Mouse (Mus musculus): Measurements from ENCODE around the gene Coa6. TPM values are rescaled to one million over a fixed set of nuclear protein-coding genes. Genes with fewer than 3 reads are reported as not detected.

Gene Coa6
- polyA plus RNA-seq, 1 experiment: 12.3 TPM

GRCm38 (mm10) chr8:126438937-126439336 is 16.6 kb downstream of the Coa6 start:
- no peak overlapping the region for H3K4me3 ChIP-seq (ENCODE audit: low read depth, low read length)
- no peaks in the 10 kb centered on the region for H3K27me3 ChIP-seq (ENCODE audit: control insufficient read depth, insufficient read depth, low read length, poor library complexity, severe bottlenecking)
- H3K36me3 ChIP-seq (ENCODE audit: control insufficient read depth, insufficient read depth, low read length, poor library complexity, severe bottlenecking): peaks cover 27% of the 10 kb centered on the region

GRCm38 (mm10) chr8:126451158-126451557 is 28.8 kb downstream of the Coa6 start:
- TF ChIP-seq CTCF (IDR thresholded peaks at IDR 0.05; ENCODE audit: low read depth, low read length): no peak
- no peak for TF ChIP-seq EP300 (IDR thresholded peaks at IDR 0.05; ENCODE audit: insufficient read depth, low read depth, low read length)
- TF ChIP-seq POLR2A (IDR thresholded peaks at IDR 0.05; ENCODE audit: insufficient read depth, low read length): no peak
- Histone ChIP-seq H3K9me3 (replicated peaks; ENCODE audit: control insufficient read depth, insufficient read depth, low read length, poor library complexity, severe bottlenecking) (no peaks in the 10 kb centered on the region), H3K36me3 (ENCODE audit: control insufficient read depth, insufficient read depth, low read length, poor library complexity, severe bottlenecking) (peaks cover 54% of the 10 kb centered on the region), H3K27me3 (ENCODE audit: control insufficient read depth, insufficient read depth, low read length, poor library complexity, severe bottlenecking) (no peaks in the 10 kb centered on the region), H3K4me3 (ENCODE audit: low read depth, low read length) (no peak overlapping the region), H3K27ac (ENCODE audit: insufficient read depth, low read length) (no peak overlapping the region), H3K4me1 (ENCODE audit: control insufficient read depth, insufficient read depth, low read length) (no peaks in the 10 kb centered on the region), H3K9ac (ENCODE audit: low read depth, poor library complexity, severe bottlenecking) (no peak overlapping the region)

More at GRCm38 (mm10) chr8:126438937-126439336, 16.6 kb downstream of the Coa6 start:
- Histone ChIP-seq H3K4me1 (ENCODE audit: control insufficient read depth, insufficient read depth, low read length) (no peaks in the 10 kb centered on the region), H3K27ac (ENCODE audit: insufficient read depth, low read length) (no peak overlapping the region), H3K9me3 (replicated peaks; ENCODE audit: control insufficient read depth, insufficient read depth, low read length, poor library complexity, severe bottlenecking) (no peaks in the 10 kb centered on the region), H3K9ac (ENCODE audit: low read depth, poor library complexity, severe bottlenecking) (no peak overlapping the region)
- no peak for TF ChIP-seq POLR2A (IDR thresholded peaks at IDR 0.05; ENCODE audit: insufficient read depth, low read length)
- TF ChIP-seq CTCF (IDR thresholded peaks at IDR 0.05; ENCODE audit: low read depth, low read length): peak; percentile 29

GRCm38 (mm10) chr8:126455383-126455782 is 33.1 kb downstream of the Coa6 start:
- no peaks in the 10 kb centered on the region for H3K4me1 ChIP-seq (ENCODE audit: control insufficient read depth, insufficient read depth, low read length)
- H3K4me3 ChIP-seq (ENCODE audit: low read depth, low read length): no peak overlapping the region
- no peaks in the 10 kb centered on the region for H3K27me3 ChIP-seq (ENCODE audit: control insufficient read depth, insufficient read depth, low read length, poor library complexity, severe bottlenecking)
- no peak for TF ChIP-seq EP300 (IDR thresholded peaks at IDR 0.05; ENCODE audit: insufficient read depth, low read depth, low read length)
- no peak for TF ChIP-seq POLR2A (IDR thresholded peaks at IDR 0.05; ENCODE audit: insufficient read depth, low read length)
- TF ChIP-seq CTCF (IDR thresholded peaks at IDR 0.05; ENCODE audit: low read depth, low read length): no peak
- no peak overlapping the region for H3K9ac ChIP-seq (ENCODE audit: low read depth, poor library complexity, severe bottlenecking)
- H3K9me3 ChIP-seq (replicated peaks; ENCODE audit: control insufficient read depth, insufficient read depth, low read length, poor library complexity, severe bottlenecking): no peaks in the 10 kb centered on the region
- peaks cover 41% of the 10 kb centered on the region for H3K36me3 ChIP-seq (ENCODE audit: control insufficient read depth, insufficient read depth, low read length, poor library complexity, severe bottlenecking)
- no peak overlapping the region for H3K27ac ChIP-seq (ENCODE audit: insufficient read depth, low read length)

- peaks cover 32% of the 10 kb centered on the region for H3K36me3 ChIP-seq (ENCODE audit: control insufficient read depth, insufficient read depth, low read length, poor library complexity, severe bottlenecking)
- TF ChIP-seq CTCF (IDR thresholded peaks at IDR 0.05; ENCODE audit: low read depth, low read length) (peak; percentile 78), POLR2A (IDR thresholded peaks at IDR 0.05; ENCODE audit: insufficient read depth, low read length) (no peak)
- H3K27me3 ChIP-seq (ENCODE audit: control insufficient read depth, insufficient read depth, low read length, poor library complexity, severe bottlenecking): no peaks in the 10 kb centered on the region
Observed at GRCm38 (mm10) chr8:126460274-126460673, 38.0 kb downstream of the Coa6 start.

GRCm38 (mm10) chr8:126461735-126462134 is 39.4 kb downstream of the Coa6 start:
- no peak overlapping the region for H3K27ac ChIP-seq (ENCODE audit: insufficient read depth, low read length)
- H3K9ac ChIP-seq (ENCODE audit: low read depth, poor library complexity, severe bottlenecking): no peak overlapping the region
- no peaks in the 10 kb centered on the region for H3K27me3 ChIP-seq (ENCODE audit: control insufficient read depth, insufficient read depth, low read length, poor library complexity, severe bottlenecking)
- no peak overlapping the region for H3K4me3 ChIP-seq (ENCODE audit: low read depth, low read length)
- TF ChIP-seq CTCF (IDR thresholded peaks at IDR 0.05; ENCODE audit: low read depth, low read length): no peak
- no peak for TF ChIP-seq EP300 (IDR thresholded peaks at IDR 0.05; ENCODE audit: insufficient read depth, low read depth, low read length)
- TF ChIP-seq POLR2A (IDR thresholded peaks at IDR 0.05; ENCODE audit: insufficient read depth, low read length): no peak
- H3K9me3 ChIP-seq (replicated peaks; ENCODE audit: control insufficient read depth, insufficient read depth, low read length, poor library complexity, severe bottlenecking): no peaks in the 10 kb centered on the region
- H3K36me3 ChIP-seq (ENCODE audit: control insufficient read depth, insufficient read depth, low read length, poor library complexity, severe bottlenecking): peaks cover 32% of the 10 kb centered on the region
- no peaks in the 10 kb centered on the region for H3K4me1 ChIP-seq (ENCODE audit: control insufficient read depth, insufficient read depth, low read length)

More at GRCm38 (mm10) chr8:126460274-126460673, 38.0 kb downstream of the Coa6 start:
- Histone ChIP-seq H3K9ac (ENCODE audit: low read depth, poor library complexity, severe bottlenecking) (no peak overlapping the region), H3K27ac (ENCODE audit: insufficient read depth, low read length) (no peak overlapping the region), H3K4me1 (ENCODE audit: control insufficient read depth, insufficient read depth, low read length) (no peaks in the 10 kb centered on the region), H3K9me3 (replicated peaks; ENCODE audit: control insufficient read depth, insufficient read depth, low read length, poor library complexity, severe bottlenecking) (no peaks in the 10 kb centered on the region), H3K4me3 (ENCODE audit: low read depth, low read length) (no peak overlapping the region)

GRCm38 (mm10) chr8:126464071-126464470 is 41.8 kb downstream of the Coa6 start:
- TF ChIP-seq POLR2A (IDR thresholded peaks at IDR 0.05; ENCODE audit: insufficient read depth, low read length): no peak
- no peak for TF ChIP-seq EP300 (IDR thresholded peaks at IDR 0.05; ENCODE audit: insufficient read depth, low read depth, low read length)
- TF ChIP-seq CTCF (IDR thresholded peaks at IDR 0.05; ENCODE audit: low read depth, low read length): no peak
- Histone ChIP-seq H3K27ac (ENCODE audit: insufficient read depth, low read length) (no peak overlapping the region), H3K9ac (ENCODE audit: low read depth, poor library complexity, severe bottlenecking) (no peak overlapping the region), H3K27me3 (ENCODE audit: control insufficient read depth, insufficient read depth, low read length, poor library complexity, severe bottlenecking) (no peaks in the 10 kb centered on the region), H3K9me3 (replicated peaks; ENCODE audit: control insufficient read depth, insufficient read depth, low read length, poor library complexity, severe bottlenecking) (no peaks in the 10 kb centered on the region), H3K4me3 (ENCODE audit: low read depth, low read length) (no peak overlapping the region), H3K4me1 (ENCODE audit: control insufficient read depth, insufficient read depth, low read length) (no peaks in the 10 kb centered on the region), H3K36me3 (ENCODE audit: control insufficient read depth, insufficient read depth, low read length, poor library complexity, severe bottlenecking) (peaks cover 38% of the 10 kb centered on the region)

Data from ES-Bruce4 (cell line).